Mouse (Mus musculus) midbrain, embryonic 10.5 days (tissue): ENCODE data around the gene M6pr. TPM values are rescaled to one million over a fixed set of nuclear protein-coding genes. Genes with fewer than 3 reads are reported as not detected.

Source experiments
- DNase-seq: peaks from one replicate; pipeline ENCODE4 v3.0.0-alpha.2; 2017; ENCODE audit warnings: low spot score
- H3K27ac ChIP-seq: fragments of 300-500 bp; sonication (generic); replicated peaks from 2 replicates; pipeline ENCODE4 v1.5.1; 2016; ENCODE audit warnings: mild to moderate bottlenecking
- H3K27me3 ChIP-seq: fragments of 300-500 bp; sonication (generic); 2 replicates; pipeline ENCODE4 v1.6.1; 2016; ENCODE audit warnings: low read depth, mild to moderate bottlenecking; ENCODE audit not compliant: poor library complexity, severe bottlenecking
- H3K36me3 ChIP-seq: fragments of 300-500 bp; sonication (generic); 2 replicates; pipeline ENCODE4 v1.6.1; 2016; ENCODE audit warnings: mild to moderate bottlenecking, moderate library complexity
- H3K4me1 ChIP-seq: fragments of 300-500 bp; sonication (generic); 2 replicates; pipeline ENCODE4 v1.6.1; 2016
- H3K4me3 ChIP-seq: fragments of 300-500 bp; sonication (generic); 2 replicates; pipeline ENCODE4 v1.5.1; 2016; ENCODE audit warnings: mild to moderate bottlenecking, moderate library complexity
- H3K9me3 ChIP-seq: fragments of 300-500 bp; sonication (generic); replicated peaks from 2 replicates; pipeline ENCODE4 v1.6.1; 2016; ENCODE audit warnings: mild to moderate bottlenecking
- whole genome bisulfite sequencing: fragments of 180-500 bp; shearing (Covaris S2); methylation state at CpG from one replicate; pipeline ENCODE4 v1.1.7; 2016; 5-methylcytosine and 5-hydroxymethylcytosine counted together
- polyA plus RNA-seq: library from polyadenylated mRNA; unstranded; fragments of >200 nt; fragmentation: Nextera tagmentation; extraction: Ambion mirVana; gene quantifications from 2 replicates; pipeline ENCODE4 v1.2.1, GENCODE M21; 2016

The M6pr gene
- 94.6 and 95.1 TPM in 2 replicates for polyA plus RNA-seq

DNA sequence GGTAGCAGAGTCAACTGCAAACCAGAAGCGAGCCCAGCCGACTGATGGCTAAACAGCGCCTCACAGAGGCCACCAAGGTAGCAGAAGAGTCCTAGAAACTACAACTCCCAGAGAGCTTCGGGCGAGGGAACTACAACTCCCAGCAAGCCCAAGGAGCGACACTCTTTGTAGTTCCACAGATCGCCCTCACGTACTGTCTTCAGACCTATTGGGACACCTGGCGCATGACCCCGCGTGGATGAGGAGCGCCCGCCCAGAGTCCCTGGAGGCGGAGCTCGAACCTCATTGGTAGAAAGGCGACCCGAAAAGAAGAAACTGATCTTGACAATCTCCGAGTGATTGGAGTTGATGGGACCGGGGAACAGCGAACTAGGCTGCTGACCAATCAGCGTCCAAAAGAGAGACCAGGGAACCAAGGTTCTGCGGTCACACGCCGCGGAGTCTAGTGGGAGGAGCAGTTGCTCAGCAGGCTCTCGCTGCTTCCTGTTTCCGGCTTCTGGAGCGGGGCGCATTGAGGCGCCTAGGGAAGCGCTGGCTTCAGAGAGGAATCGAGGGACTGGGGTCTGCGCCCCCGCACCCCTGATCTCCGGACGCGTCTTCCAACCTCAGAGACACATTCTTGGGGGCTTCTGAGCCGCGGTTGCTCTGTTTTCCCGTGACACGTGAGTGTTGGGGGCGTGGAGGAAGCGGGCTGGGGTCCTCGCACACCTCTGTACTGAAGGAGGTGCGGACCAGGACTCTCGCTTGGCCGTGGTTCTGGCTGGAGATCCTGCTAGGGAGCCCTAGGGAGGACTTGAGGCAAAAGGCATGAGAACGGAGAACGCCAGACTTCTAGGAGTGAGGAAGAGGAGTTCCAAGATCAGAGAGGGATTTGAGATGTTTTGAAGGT, at the start of gene M6pr:
TSS of gene M6pr (plus strand) at position 216 of the 889 bp plus-strand sequence.
- H3K4me1 ChIP-seq, result peaks cover 23% of the 10 kb centered on the region
- WGBS, result under 1% methylated on average over 49 of the region's 49 CpGs
- no peaks in the 10 kb centered on the region for H3K27me3 ChIP-seq
- H3K9me3 ChIP-seq, result no peaks in the 10 kb centered on the region
- peak; percentile 94 for DNase-seq
- H3K27ac ChIP-seq, result peak within 1 kb of the TSS; percentile 88
- H3K4me3 ChIP-seq, result peak within 1 kb of the TSS; percentile 81
- peaks cover 18% of the 10 kb centered on the region for H3K36me3 ChIP-seq

- no peaks in the 10 kb centered on the region for H3K4me1 ChIP-seq
- no peaks in the 10 kb centered on the region for H3K9me3 ChIP-seq
- 95% methylated on average over 8 of the region's 8 CpGs for WGBS
- no peak overlapping the region for H3K4me3 ChIP-seq
- no peaks in the 10 kb centered on the region for H3K36me3 ChIP-seq
- H3K27ac ChIP-seq, result no peak overlapping the region
- no peak for DNase-seq
- no peaks in the 10 kb centered on the region for H3K27me3 ChIP-seq
These were observed 46.0 kb upstream of the M6pr start for GRCm38 (mm10) chr6:122262543-122262942.

GRCm38 (mm10) chr6:122268561-122268960, 40.0 kb upstream of the M6pr start:
- Histone ChIP-seq H3K36me3 (no peaks in the 10 kb centered on the region), H3K27me3 (no peaks in the 10 kb centered on the region), H3K9me3 (no peaks in the 10 kb centered on the region), H3K4me1 (no peaks in the 10 kb centered on the region), H3K4me3 (no peak overlapping the region), H3K27ac (no peak overlapping the region)
- WGBS, result 86% methylated on average over 3 of the region's 3 CpGs
- DNase-seq, result no peak

DNA sequence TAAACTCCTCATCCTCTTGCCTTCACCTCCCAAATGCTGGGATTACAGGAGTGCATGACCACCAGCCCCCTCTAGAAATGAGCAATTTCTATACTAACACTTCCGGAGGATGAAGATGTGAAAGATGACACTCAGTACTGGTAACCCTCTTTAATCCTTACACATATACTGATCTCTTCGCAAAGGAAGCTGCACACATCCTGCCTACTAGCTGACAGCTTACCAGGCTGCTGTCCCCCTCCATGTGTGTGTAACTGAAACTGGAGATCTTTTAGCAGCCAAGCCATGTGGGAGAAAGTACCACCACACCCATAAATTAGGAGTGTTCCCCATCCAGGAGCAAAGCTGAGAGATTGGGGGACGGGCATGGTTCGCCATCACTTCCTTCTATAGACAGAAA, 39.4 kb upstream of the M6pr start:
- no peak overlapping the region for H3K4me3 ChIP-seq
- no peaks in the 10 kb centered on the region for H3K27me3 ChIP-seq
- no peak overlapping the region for H3K27ac ChIP-seq
- no peaks in the 10 kb centered on the region for H3K36me3 ChIP-seq
- H3K9me3 ChIP-seq, result no peaks in the 10 kb centered on the region
- no peak for DNase-seq
- WGBS, result 89% methylated on average over 4 of the region's 4 CpGs
- H3K4me1 ChIP-seq, result no peaks in the 10 kb centered on the region

- Histone ChIP-seq H3K4me3 (no peak overlapping the region), H3K27ac (no peak overlapping the region), H3K4me1 (no peaks in the 10 kb centered on the region), H3K36me3 (no peaks in the 10 kb centered on the region), H3K9me3 (no peaks in the 10 kb centered on the region), H3K27me3 (no peaks in the 10 kb centered on the region)
- DNase-seq, result no peak
- 87% methylated on average over 11 of the region's 11 CpGs for WGBS
These were observed 38.4 kb upstream of the M6pr start for GRCm38 (mm10) chr6:122270152-122270551.

- 68% methylated on average over 5 of the region's 5 CpGs for WGBS
- no peaks in the 10 kb centered on the region for H3K4me1 ChIP-seq
- no peaks in the 10 kb centered on the region for H3K27me3 ChIP-seq
- no peak overlapping the region for H3K4me3 ChIP-seq
- H3K27ac ChIP-seq, result no peak overlapping the region
- DNase-seq, result no peak
- no peaks in the 10 kb centered on the region for H3K9me3 ChIP-seq
- H3K36me3 ChIP-seq, result no peaks in the 10 kb centered on the region
These were observed 34.0 kb upstream of the M6pr start for GRCm38 (mm10) chr6:122274546-122274945.

GRCm38 (mm10) chr6:122276565-122276964, 32.0 kb upstream of the M6pr start:
- Histone ChIP-seq H3K27ac (no peak overlapping the region), H3K9me3 (no peaks in the 10 kb centered on the region), H3K27me3 (no peaks in the 10 kb centered on the region), H3K4me3 (no peak overlapping the region), H3K36me3 (no peaks in the 10 kb centered on the region), H3K4me1 (no peaks in the 10 kb centered on the region)
- no peak for DNase-seq
- 85% methylated on average over 7 of the region's 7 CpGs for WGBS

DNA sequence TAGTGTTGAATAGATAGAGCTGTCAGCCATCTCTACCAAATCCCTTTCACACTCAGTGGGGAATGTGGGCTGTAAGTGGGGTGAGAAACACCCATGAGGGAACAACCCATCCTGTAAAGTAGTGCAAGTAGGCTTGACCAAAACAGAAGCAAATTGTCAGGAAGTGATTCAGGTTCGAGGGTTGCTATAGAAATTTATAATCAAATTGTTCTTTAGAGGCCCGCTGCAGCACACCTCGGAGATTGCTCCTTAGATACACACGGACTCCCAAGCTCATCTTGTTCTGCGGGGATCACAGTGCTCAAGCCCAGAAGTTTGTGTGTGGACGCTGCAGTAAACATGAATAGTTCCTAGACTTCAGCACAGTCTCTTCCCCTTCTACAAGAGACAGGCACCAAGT, 25.7 kb upstream of the M6pr start, which contains the start of gene Klrg1:
TSS of gene Klrg1 (minus strand) at position 101 of the 400 bp plus-strand sequence.
- Histone ChIP-seq H3K27ac (no peak within 1 kb of the TSS), H3K27me3 (no peaks in the 10 kb centered on the region), H3K9me3 (no peaks in the 10 kb centered on the region), H3K4me1 (no peaks in the 10 kb centered on the region), H3K36me3 (no peaks in the 10 kb centered on the region), H3K4me3 (no peak within 1 kb of the TSS)
- no peak for DNase-seq
- WGBS, result 88% methylated on average over 6 of the region's 6 CpGs

- no peaks in the 10 kb centered on the region for H3K36me3 ChIP-seq
- H3K4me3 ChIP-seq, result no peak overlapping the region
- H3K4me1 ChIP-seq, result no peaks in the 10 kb centered on the region
- no peaks in the 10 kb centered on the region for H3K27me3 ChIP-seq
- H3K27ac ChIP-seq, result no peak overlapping the region
- 87% methylated on average over 2 of the region's 2 CpGs for WGBS
- H3K9me3 ChIP-seq, result no peaks in the 10 kb centered on the region
- no peak for DNase-seq
These were observed 25.1 kb upstream of the M6pr start for GRCm38 (mm10) chr6:122283429-122283828.

- Histone ChIP-seq H3K4me1 (no peaks in the 10 kb centered on the region), H3K27me3 (no peaks in the 10 kb centered on the region), H3K4me3 (no peak overlapping the region), H3K36me3 (no peaks in the 10 kb centered on the region), H3K27ac (no peak overlapping the region), H3K9me3 (no peaks in the 10 kb centered on the region)
- DNase-seq, result no peak
- 90% methylated on average over 4 of the region's 4 CpGs for WGBS
These were observed 24.2 kb upstream of the M6pr start for GRCm38 (mm10) chr6:122284304-122284703.

DNA sequence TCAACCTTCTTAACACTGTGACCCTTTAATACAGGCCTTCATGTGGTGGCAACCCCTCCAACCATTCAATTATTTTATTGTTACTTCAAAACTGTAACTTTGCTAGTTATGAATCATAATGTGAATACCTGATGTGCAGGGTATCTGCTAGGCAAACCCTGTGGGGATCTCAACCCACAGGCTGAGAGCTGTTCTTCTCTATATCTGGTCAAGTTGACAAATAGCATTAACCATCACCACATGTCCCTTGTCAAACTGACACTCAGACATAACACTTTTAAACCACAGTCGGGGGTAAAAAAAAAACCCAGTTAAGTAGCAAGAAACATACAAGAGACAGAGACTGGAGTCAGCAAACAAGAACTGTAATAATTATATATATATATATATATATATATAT, 23.7 kb upstream of the M6pr start:
- Histone ChIP-seq H3K9me3 (no peaks in the 10 kb centered on the region), H3K4me1 (no peaks in the 10 kb centered on the region)

GRCm38 (mm10) chr6:122288263-122288662, 20.3 kb upstream of the M6pr start:
- WGBS, result 46% methylated on average over 1 of the region's 1 CpGs
- DNase-seq, result no peak
- H3K4me1 ChIP-seq, result no peaks in the 10 kb centered on the region
- no peaks in the 10 kb centered on the region for H3K27me3 ChIP-seq
- H3K9me3 ChIP-seq, result no peaks in the 10 kb centered on the region
- no peaks in the 10 kb centered on the region for H3K36me3 ChIP-seq
- H3K4me3 ChIP-seq, result no peak overlapping the region
- no peak overlapping the region for H3K27ac ChIP-seq

More for the DNA sequence above, 23.7 kb upstream of the M6pr start:
- WGBS, result 88% methylated on average over 1 of the region's 1 CpGs
- H3K27ac ChIP-seq, result no peak overlapping the region
- H3K27me3 ChIP-seq, result no peaks in the 10 kb centered on the region
- H3K4me3 ChIP-seq, result no peak overlapping the region
- DNase-seq, result no peak
- no peaks in the 10 kb centered on the region for H3K36me3 ChIP-seq

DNA sequence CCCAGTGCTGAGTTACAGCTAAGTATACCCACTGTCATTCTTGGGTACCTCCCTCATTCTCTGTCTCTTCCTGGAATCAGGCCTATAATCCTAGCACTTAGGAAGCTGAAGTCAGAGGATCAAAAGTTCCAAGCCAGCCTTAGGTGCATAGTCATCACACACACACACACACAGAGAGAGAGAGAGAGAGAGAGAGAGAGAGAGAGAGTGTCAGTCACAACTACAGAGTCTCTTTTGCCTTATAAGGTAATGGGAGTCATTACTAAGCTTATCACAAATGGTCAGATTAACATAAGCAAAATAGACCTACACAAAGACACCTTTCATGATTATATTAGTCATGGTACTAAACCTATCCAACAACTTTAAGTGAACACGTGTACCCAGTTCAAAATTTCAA, 19.2 kb upstream of the M6pr start:
- no peak for DNase-seq
- no peak overlapping the region for H3K4me3 ChIP-seq
- H3K36me3 ChIP-seq, result no peaks in the 10 kb centered on the region
- no peaks in the 10 kb centered on the region for H3K4me1 ChIP-seq
- WGBS, result 68% methylated on average over 1 of the region's 1 CpGs
- no peak overlapping the region for H3K27ac ChIP-seq
- H3K9me3 ChIP-seq, result no peaks in the 10 kb centered on the region
- H3K27me3 ChIP-seq, result no peaks in the 10 kb centered on the region
